Mouse (Mus musculus): Measurements from ENCODE around the gene Chaf1a. TPM values are rescaled to one million over a fixed set of nuclear protein-coding genes. Genes with fewer than 3 reads are reported as not detected.

The Chaf1a gene
- total RNA-seq (2023) = 2.7 to 4.1 TPM (median 3.2 TPM) in 4 replicates

DNA sequence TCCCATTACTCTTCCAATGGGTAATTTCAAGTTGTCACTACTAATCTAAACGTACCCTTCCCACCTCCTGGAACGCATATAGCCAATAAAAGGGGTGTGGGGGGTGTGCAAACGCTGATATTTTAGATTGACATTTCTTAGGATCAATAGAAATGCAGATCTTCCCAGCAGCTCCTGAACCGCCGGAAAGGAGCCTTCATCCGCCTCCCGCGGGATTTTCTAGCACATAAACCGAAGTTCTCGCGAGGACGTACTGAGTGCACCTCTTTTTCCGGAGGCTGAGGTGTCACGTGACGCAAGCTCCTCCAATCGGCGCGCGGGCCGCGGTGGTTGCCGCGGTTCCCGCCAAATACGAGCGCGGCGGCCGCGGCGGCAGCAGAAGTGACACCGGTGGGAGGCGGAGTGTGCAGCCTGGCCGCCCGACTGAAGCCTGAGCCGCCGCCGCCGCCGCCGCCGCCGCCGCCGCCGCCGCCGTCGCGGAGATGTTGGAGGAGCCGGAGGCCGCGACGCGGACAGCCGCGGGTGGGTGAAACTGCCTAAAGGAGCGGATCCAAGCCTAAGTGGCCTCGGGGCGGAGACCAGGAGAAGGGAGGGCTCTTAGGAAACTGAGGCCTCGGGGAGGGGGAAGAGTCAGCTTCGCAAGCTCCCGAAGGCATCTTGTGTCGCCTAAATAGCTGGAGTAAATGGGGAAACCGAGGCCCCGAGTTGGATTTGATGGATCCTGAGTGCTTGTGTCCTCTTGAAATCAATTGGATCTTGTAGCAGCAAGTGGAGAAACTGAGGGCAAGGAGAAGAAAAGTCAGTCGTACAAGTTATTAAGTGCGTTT is at the start of gene Chaf1a:
Gene Chaf1a, plus strand, starts transcription at position 410 of the 827 bp plus-strand sequence.

DNA sequence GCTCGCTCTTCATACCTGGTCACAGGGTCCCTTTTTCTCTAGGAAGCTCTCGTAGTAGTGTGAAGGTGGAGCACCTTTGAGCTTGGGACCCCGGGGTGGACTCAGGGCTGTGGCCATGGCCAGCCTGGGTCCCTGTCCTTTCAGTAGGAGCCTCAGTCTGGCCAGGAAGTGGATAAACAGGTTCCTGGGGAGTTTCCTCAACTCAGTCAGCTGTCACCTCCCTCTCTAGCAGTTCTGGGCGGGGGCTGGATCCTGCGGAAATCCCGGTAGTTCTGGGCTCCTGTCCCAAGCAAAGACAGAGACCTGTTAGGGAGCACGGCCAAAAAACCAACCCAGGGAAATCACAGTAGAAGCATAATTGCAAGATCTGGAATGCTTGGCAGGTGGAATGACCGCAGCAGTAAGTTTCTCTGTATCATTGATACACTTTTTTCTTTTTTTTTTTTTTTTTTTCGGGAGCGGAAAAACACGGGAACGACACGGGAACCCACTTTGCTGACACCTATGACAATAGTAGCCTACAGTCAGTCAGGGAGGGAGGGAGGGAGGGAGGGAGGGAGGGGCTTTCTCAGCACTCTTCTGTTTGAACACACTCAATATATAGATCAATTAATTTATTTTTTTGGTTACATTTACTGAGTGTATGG is 34.7 kb upstream of the Chaf1a start, which contains the start of the genes Stap2 and Mpnd:
Gene Stap2, minus strand, starts transcription at position 170 of the 647 bp plus-strand sequence.
Gene Mpnd, plus strand, starts transcription at position 297 of the 647 bp plus-strand sequence.

DNA sequence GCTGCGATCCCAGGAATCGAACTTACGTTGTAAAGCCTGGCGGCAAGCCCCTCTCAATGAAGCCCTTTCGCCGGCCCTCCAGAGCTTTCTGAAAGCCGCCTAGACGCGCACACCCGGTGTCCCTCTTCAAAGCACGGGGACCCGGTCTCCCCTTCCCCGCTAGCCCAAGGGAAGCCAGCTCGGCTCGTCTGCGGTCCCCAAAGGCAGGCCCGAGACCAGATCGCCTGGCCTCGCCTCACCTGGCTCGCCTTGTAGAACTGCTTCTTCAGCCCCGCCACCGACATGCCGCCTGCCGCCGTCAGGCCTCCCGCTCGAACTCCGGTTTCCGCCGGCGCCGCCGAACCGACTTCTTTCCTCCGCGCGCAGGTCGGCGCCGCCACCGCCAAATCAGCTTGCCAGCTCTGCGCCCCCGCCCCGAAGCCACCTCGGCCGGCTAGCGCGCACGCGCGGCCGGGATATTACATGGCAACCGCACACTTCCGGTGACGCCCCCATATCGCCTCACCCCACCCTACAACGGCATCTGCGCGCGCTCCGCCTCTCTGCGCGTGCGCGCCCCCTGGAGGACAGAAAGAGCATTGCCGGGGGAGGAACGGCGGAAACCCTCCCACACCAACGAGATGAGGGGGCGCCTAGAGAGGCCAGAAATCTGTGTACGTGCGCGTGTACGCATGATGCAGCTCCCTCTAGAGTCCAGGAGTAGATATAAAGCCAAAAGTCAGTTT is 3.9 kb upstream of the Chaf1a start, which contains the start of gene Sh3gl1:
Gene Sh3gl1, minus strand, starts transcription at position 460 of the 725 bp plus-strand sequence.

GRCm38 (mm10) chr17:56074827-56075208 is 34.6 kb downstream of the Chaf1a start, which contains the start of gene Ubxn6:
Gene Ubxn6, minus strand, starts transcription at chr17:56075028.

GRCm38 (mm10) chr17:56078880-56079795 is 38.9 kb downstream of the Chaf1a start, which contains the start of gene Hdgfl2:
Gene Hdgfl2, plus strand, starts transcription at chr17:56079634.

DNA sequence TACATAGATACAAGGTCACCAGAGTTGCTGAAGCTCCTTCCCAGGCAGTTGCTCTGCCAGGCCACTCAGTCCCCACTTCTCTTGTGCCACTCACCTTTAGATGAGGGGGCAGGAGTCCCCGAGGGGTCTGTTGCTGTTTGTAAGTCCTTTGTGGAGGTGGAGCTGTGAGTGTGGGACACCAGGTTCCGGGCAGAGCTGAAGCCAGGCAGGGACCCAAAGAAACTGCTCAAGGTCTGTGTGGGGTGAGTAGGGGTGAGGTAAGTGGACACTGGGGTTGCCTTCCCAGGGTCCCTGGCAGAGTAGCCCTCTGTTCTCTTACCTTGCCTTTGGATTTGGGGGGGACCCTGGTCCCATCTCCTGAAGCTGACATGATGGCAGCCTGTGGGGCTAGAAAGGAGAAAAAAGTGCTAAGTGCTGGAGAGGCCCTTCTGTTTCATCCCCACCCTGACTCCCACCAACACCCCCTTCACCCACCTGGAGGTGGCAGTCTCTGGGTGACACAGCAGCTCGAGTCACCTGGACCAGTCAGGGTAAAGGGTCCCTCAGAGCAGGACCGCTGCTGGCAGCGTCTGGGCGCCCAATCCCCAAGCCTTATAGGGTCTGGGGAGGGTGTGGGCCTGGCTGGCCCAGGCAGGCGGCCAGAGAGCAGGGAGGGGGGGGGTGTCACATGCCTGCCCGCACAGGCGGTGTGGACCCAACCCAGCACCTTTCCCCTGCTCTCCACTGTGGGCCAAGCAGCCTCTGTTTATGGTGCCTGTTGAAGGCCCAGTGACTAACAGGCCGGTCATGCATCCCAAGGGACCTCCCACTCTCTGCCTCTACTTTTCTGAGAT is 69.2 kb downstream of the Chaf1a start, which contains the start of gene Plin4:
Gene Plin4, minus strand, starts transcription at position 585 of the 833 bp plus-strand sequence.

GRCm38 (mm10) chr17:56117251-56117710 is 77.0 kb downstream of the Chaf1a start, which contains the start of gene Plin5:
Gene Plin5, minus strand, starts transcription at chr17:56117596.

GRCm38 (mm10) chr17:56121826-56122225 is 81.6 kb downstream of the Chaf1a start, which contains the start of gene Lrg1:
Gene Lrg1, minus strand, starts transcription at chr17:56122001.

Other genes with a start within 250 kb of the Chaf1a start
- 9.7 to 11.3 TPM (median 10.7 TPM) in 4 replicates for gene Zfp119a, start 161.5 kb upstream of the Chaf1a start, total RNA-seq (2023)
- 19.1 to 20.5 TPM (median 19.2 TPM) in 4 replicates for gene Zfp959, start 148.3 kb upstream of the Chaf1a start, total RNA-seq (2023)
- 3.3 to 6.1 TPM (median 5.2 TPM) in 4 replicates for gene Zfp119b, start 90.9 kb upstream of the Chaf1a start, total RNA-seq (2023)
- 14.2 to 17.7 TPM (median 15.5 TPM) in 4 replicates for gene Ebi3, start 87.8 kb upstream of the Chaf1a start, total RNA-seq (2023)
- 44.4 to 50.9 TPM (median 50.3 TPM) in 4 replicates for gene Yju2, start 81.3 kb upstream of the Chaf1a start, total RNA-seq (2023)
- 0.81 to 2.9 TPM (median 1.8 TPM) in 4 replicates for gene Shd, start 70.0 kb upstream of the Chaf1a start, total RNA-seq (2023)
- not detected in 4 replicates for gene Fsd1, start 53.9 kb upstream of the Chaf1a start, total RNA-seq (2023)
- 1.2 TPM in 1 of 4 replicates, not detected in the others for gene Stap2, start 34.9 kb upstream of the Chaf1a start, total RNA-seq (2023)
- gene Mpnd, start 34.7 kb upstream of the Chaf1a start, total RNA-seq (2023) = 57.6 to 74.2 TPM (median 66.5 TPM) in 4 replicates
- 90.4 to 97.0 TPM (median 94.7 TPM) in 4 replicates for gene Sh3gl1, start 3.8 kb upstream of the Chaf1a start, total RNA-seq (2023)
- gene Ubxn6, start 34.6 kb downstream of the Chaf1a start, total RNA-seq (2023) = 65.9 to 73.7 TPM (median 71.6 TPM) in 4 replicates
- 105 to 126 TPM (median 115 TPM) in 4 replicates for gene Hdgfl2, start 39.2 kb downstream of the Chaf1a start, total RNA-seq (2023)
- not detected in 4 replicates for gene Plin4, start 69.4 kb downstream of the Chaf1a start, total RNA-seq (2023)
- gene Plin5, start 77.2 kb downstream of the Chaf1a start, total RNA-seq (2023) = not detected in 4 replicates
- not detected in 4 replicates for gene Lrg1, start 81.6 kb downstream of the Chaf1a start, total RNA-seq (2023)
- gene Sema6b, start 99.9 kb downstream of the Chaf1a start, total RNA-seq (2023) = 1.0 to 1.3 TPM (median 1.2 TPM) in 4 replicates
- 0.21 to 0.38 TPM (median 0.27 TPM) in 3 of 4 replicates, not detected in the other for gene Tnfaip8l1, start 122.0 kb downstream of the Chaf1a start, total RNA-seq (2023)
- 48.9 to 52.9 TPM (median 52.0 TPM) in 4 replicates for gene Mydgf, start 143.5 kb downstream of the Chaf1a start, total RNA-seq (2023)
- 53.2 to 57.1 TPM (median 55.2 TPM) in 4 replicates for gene Dpp9, start 178.5 kb downstream of the Chaf1a start, total RNA-seq (2023)
- 26.9 to 30.0 TPM (median 29.8 TPM) in 4 replicates for gene Fem1a, start 216.4 kb downstream of the Chaf1a start, total RNA-seq (2023)
- gene Ticam1, start 236.3 kb downstream of the Chaf1a start, total RNA-seq (2023) = 21.6 to 25.3 TPM (median 23.4 TPM) in 4 replicates

Data from B cell, adult 62 days (primary cell).